Mouse (Mus musculus): ENCODE results near the gene Rps12-ps3. TPM values are rescaled to one million over a fixed set of nuclear protein-coding genes. Genes with fewer than 3 reads are reported as not detected.

Rps12-ps3 gene
- polyA plus RNA-seq, 1 experiment: 18.6 TPM

- TF ChIP-seq GATA1 (IDR thresholded peaks at IDR 0.05; ENCODE audit: low read length): no peak
These were observed 23.7 kb downstream of the Rps12-ps3 start, which contains the start of gene Pdzd8 for GRCm38 (mm10) chr19:59345658-59346283. Gene Pdzd8 (minus strand): TSS chr19:59345780.

DNA sequence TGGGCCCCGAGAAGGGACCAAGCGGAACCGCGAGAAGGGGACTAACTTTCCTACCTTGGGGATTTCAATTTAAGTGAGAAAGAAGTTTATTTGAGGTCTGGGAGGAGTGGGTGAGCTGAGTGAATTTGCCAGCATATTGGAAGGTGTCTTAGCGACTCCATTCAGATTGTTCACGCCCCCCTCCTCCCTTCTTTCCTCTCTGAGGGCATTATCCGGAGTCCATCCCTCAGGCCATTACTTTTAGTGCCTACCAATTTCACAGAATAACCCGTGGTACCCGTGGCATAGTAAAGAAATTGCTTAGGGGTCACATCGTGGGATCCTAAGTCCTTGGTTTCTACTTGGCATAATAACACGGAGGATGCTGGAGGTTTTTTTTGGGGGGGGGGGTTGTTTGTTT, 24.2 kb downstream of the Rps12-ps3 start:
- TF ChIP-seq GATA1 (IDR thresholded peaks at IDR 0.05; ENCODE audit: low read length): no peak

DNA sequence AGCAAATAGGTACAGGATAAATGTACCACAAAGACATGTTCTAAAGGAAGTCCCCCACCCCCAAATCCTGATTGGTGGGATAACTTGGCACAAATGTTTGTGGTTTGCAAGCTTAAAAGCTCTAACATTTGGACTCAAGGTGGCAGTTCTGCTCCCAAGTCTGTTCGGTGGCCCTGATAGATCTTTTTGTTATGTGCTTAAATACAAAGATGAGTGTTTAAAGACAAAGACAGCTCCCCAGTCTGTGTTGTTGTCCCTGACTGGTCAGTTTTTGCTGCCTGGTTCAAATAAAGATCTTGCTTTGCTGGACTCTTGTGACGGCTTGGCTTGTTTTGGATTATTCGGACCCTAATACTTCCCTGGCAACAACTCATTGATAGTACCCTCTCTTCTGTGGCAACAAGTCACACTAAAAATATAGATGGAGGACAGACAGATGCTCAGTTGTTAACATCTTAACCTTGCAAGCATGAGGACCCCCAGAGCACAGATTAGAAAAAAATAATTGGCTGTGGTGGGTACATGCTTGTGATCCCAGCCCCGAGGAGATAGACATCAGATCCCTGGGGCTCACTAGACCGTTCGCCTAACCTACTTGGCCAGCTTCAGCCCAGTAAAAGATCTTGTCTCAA, 27.4 kb downstream of the Rps12-ps3 start:
- no peak for TF ChIP-seq GATA1 (IDR thresholded peaks at IDR 0.05; ENCODE audit: low read length)

DNA sequence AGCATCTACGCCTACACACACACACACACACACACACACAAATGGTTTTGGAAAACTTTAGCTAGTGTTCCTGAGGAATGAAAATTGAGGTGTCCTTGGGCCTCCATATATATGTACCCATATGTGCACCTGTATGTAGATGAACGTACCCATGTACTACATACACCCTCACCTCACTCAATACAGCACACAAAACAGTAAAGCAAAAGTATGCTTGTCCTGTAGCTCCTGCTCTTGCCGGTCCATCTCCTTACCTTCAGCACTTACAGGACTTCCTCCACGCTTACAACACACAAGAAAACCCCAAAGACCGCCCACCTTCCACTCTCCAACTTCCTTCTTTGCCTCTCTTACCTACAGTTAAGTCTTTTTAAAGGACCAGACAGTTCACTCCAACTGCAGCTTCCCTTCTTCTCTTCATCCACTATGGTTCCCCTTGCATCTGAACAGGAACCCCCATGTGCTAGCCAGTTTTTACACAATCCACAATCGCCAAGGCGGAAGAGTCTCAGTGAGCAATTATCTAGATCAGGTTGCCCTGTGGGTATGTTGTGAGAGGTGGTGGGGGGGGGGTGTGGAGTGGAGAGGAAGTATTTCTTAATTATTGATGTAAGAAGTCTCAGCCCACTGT, 28.3 kb downstream of the Rps12-ps3 start:
- no peak for TF ChIP-seq GATA1 (IDR thresholded peaks at IDR 0.05; ENCODE audit: low read length)

- no peak for TF ChIP-seq GATA1 (IDR thresholded peaks at IDR 0.05; ENCODE audit: low read length)
These were observed 29.2 kb downstream of the Rps12-ps3 start for GRCm38 (mm10) chr19:59351151-59351889.

GRCm38 (mm10) chr19:59352760-59353159, 30.7 kb downstream of the Rps12-ps3 start:
- TF ChIP-seq GATA1 (IDR thresholded peaks at IDR 0.05; ENCODE audit: low read length): no peak

GRCm38 (mm10) chr19:59354906-59355305, 32.8 kb downstream of the Rps12-ps3 start:
- no peak for TF ChIP-seq GATA1 (IDR thresholded peaks at IDR 0.05; ENCODE audit: low read length)

DNA sequence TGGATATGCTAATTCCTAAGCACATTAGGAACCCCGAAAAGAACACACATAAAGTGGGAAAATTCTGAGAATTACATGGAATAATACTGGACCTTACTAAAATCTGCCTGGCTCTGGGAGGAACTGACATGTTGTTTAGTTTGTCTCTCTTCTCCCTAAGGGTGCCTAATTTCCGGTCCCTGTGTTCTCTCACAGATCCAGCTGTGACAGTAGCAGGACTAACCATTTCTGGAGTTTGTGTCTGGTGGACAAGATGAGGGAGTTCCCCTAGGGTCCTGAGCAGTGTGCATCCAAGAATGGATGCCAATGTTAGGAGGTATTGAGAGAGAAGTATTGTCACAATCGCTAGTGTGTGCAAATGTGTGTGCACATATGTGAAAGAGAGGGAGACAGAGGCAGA, 34.3 kb downstream of the Rps12-ps3 start:
- TF ChIP-seq GATA1 (IDR thresholded peaks at IDR 0.05; ENCODE audit: low read length): no peak

DNA sequence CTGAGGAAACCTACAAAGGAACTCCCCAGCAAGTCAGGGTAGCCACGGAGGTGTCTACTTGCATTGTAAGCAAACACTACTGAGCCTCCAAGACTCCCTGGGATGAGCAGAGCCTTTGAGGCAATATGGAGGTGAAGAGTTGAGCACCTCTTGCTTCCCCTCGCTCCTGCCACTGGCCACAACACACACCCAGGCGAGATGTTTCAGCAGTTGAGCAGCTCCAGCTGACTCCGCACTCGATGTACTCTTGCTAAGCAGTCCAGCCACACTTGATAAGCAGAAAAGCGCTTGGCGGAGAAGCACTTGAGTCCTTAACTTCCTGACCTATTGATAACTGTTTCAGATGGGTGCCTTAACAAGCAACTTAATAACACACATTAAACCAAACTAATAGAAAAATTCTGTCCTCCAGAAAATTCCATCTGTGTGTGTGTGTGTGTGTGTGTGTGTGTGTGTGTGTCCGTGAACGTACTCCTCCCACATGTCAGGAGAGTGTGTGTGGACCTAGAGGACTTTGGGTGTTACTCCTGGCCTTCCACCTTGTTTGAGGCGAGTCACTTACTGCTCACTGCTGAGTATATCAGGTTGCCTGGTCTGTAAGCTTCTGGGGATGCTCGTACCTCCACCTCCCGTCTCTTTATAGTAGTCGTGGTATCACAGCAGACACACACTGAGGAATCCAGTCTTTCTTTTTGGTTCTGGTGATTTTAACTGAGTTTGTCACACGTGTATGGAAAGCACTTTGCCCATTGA, 34.9 kb downstream of the Rps12-ps3 start:
- TF ChIP-seq GATA1 (IDR thresholded peaks at IDR 0.05; ENCODE audit: low read length): no peak

DNA sequence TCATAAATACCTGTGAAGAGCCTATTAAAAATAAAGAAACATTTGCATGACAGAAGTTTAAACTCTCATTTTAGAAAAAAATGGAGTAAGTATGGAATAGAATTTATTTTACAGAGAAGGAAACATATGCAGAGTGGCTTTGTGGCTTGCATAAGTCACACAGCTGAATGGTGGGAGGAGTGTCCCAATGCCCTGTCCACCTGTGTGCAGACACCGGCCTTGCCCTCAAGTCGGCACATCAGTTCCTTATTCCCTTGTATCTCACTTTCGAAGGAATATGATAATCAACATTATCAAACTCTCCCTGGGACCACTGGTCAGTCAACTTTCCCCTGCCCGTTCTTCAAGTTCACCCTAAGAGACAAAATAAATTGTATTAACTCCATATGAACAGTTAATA, 35.8 kb downstream of the Rps12-ps3 start:
- no peak for TF ChIP-seq GATA1 (IDR thresholded peaks at IDR 0.05; ENCODE audit: low read length)

DNA sequence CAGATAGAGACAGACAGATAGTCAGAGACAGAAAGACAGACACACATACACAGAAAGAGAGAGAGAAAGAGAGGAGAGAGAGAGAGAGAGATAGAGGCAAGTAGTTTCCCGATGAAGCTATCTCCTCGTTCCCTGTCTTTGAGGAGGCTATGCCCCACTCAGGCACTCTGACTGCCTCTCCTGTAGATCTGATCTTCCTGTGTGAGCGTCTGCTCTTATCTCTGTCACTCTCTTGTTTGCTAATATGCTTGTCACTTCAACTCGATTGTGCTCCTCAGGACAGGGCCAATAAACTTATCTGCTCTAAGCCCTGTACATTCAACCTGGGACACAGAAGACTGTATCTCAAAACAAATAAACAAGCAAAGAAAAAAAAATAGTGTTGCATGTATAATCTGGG, 37.1 kb downstream of the Rps12-ps3 start:
- peak; percentile 61 for TF ChIP-seq GATA1 (IDR thresholded peaks at IDR 0.05; ENCODE audit: low read length)

DNA sequence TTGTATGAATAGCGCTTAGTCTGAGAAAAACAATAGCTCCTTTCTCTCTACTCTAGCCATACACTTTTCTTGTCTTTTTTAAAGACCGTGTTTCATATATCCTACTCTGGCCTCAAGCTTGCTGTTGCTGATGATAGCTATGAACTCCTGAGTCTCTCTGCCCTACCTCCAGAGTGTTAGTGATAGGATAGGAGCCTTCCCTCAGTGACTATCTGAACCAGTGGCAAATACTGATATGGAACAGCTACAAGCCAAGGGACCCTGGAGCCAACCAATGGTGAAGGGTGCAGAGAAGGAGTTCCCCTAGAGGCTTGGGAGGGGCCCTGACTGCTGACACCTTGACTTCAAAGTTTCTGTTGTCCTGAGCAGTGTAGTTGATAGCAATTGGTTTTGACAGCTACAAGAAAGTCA, 38.4 kb downstream of the Rps12-ps3 start:
- no peak for TF ChIP-seq GATA1 (IDR thresholded peaks at IDR 0.05; ENCODE audit: low read length)

DNA sequence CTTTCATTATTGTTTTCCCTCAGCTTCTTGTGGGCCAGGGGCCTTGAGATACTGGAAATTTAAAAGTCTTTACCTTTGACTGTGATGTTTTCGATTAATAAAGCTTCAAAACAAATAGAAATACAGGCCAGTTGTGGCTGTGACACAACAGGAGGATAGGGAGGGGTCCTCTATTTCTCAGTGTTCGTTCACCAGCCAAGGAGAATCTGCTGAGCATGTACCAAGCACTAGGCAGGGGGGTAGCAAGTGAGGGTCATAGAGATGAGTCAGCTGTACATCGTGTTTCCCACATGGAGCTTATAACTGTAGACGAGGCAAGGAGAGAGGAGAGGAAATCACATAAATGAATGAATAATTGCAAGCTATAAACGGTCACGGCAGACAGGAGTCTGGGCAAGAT, 40.6 kb downstream of the Rps12-ps3 start:
- no peak for TF ChIP-seq GATA1 (IDR thresholded peaks at IDR 0.05; ENCODE audit: low read length)

DNA sequence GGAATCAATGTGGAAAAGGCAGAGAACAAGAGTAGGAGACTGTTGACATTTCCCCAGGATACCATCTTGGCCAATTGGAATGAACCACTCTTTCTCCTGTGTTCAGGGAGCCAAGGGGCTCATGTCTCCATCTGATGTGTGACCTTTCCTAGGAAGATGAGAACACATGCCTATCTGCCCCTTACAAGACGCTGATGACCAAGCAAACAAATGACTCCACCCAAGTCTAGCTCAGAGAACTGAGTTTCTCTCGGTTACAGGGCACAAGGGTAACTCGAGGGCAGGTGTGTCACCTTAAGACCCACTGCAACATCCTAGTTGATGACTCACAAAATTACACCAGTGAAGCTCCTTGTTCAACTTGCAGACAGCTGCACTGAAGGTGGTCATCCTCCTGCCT, 41.6 kb downstream of the Rps12-ps3 start:
- TF ChIP-seq GATA1 (IDR thresholded peaks at IDR 0.05; ENCODE audit: low read length): no peak

- TF ChIP-seq GATA1 (IDR thresholded peaks at IDR 0.05; ENCODE audit: low read length): no peak
These were observed 44.6 kb downstream of the Rps12-ps3 start for GRCm38 (mm10) chr19:59366724-59367123.

Data from G1E-ER4 (cell line).